9 mouse cellular contexts compared by ENCODE assay signal in genomic region chr4:134288397-134289256, GRCm38 (mm10). TPM values are rescaled to one million over a fixed set of nuclear protein-coding genes. Genes with fewer than 3 reads are reported as not detected.
A peak's percentile ranks its signal among the peaks of the same experiment; 100 is the strongest.
DNase-seq lines count a peak whose midpoint lies in the region; ATAC-seq and TF ChIP-seq lines count a peak whose summit lies in the region.
"Had no signal": no experiment of that assay in that cellular context is flagged by ENCODE, and none has a peak within 500 bp of the region (broad histone marks: within the 10 kb centered on the region; RNA-seq: fewer than 3 reads in every experiment).

No protein-coding gene starts in this region.

- 52% methylated on average over 11 of the region's 11 CpGs for WGBS in forebrain, postnatal 0 days
- 31% methylated on average over 11 of the region's 11 CpGs for WGBS in liver, embryonic 13.5 days (ENCODE audit: insufficient replicate concordance)
- WGBS in stomach, postnatal 0 days = 20% methylated on average over 11 of the region's 11 CpGs

- H3K9me3 ChIP-seq in G1E (replicated peaks) = no peaks in the 10 kb centered on the region
- H3K9me3 ChIP-seq in forebrain, postnatal 0 days (ENCODE audit: low read length) = no peaks in the 10 kb centered on the region
- no peaks in the 10 kb centered on the region for H3K9me3 ChIP-seq in liver, embryonic 13.5 days (replicated peaks)
- no peaks in the 10 kb centered on the region for H3K9me3 ChIP-seq in stomach, postnatal 0 days (ENCODE audit: control insufficient read depth, low read length)

- peaks cover 45% of the 10 kb centered on the region for H3K4me1 ChIP-seq in G1E (ENCODE audit: insufficient read depth, low read depth, low read length)
- H3K4me1 ChIP-seq in forebrain, postnatal 0 days (ENCODE audit: insufficient read depth) = peaks cover 12% of the 10 kb centered on the region; the same call in 1 of the 2 replicates
- peaks cover 47% of the 10 kb centered on the region for H3K4me1 ChIP-seq in liver, embryonic 13.5 days (replicated peaks)
- 0 out of 2 replicates have a peak, but pooled peaks cover 3% of the 10 kb centered on the region for H3K4me1 ChIP-seq in stomach, postnatal 0 days (replicated peaks; ENCODE audit: control insufficient read depth, insufficient read depth)

- no peak for ATAC-seq in cerebellum, adult (ENCODE audit: insufficient number of reproducible peaks, low FRiP score, low TSS enrichment)
- no peak for ATAC-seq in G1E (ENCODE audit: extremely low read depth, insufficient number of reproducible peaks, low FRiP score, poor library complexity, severe bottlenecking)
- ATAC-seq in forebrain, postnatal 0 days = no peak
- no peak for ATAC-seq in liver, embryonic 13.5 days (ENCODE audit: low read depth)
- no peak for ATAC-seq in stomach, postnatal 0 days (ENCODE audit: low FRiP score, low TSS enrichment)

- H3K36me3 ChIP-seq in G1E (replicated peaks) = peaks cover 22% of the 10 kb centered on the region
- peaks cover 7% of the 10 kb centered on the region; the same call in 1 of the 2 replicates for H3K36me3 ChIP-seq in forebrain, postnatal 0 days (ENCODE audit: insufficient read depth)
- H3K36me3 ChIP-seq in liver, embryonic 13.5 days = peaks cover 11% of the 10 kb centered on the region
- no peaks in the 10 kb centered on the region for H3K36me3 ChIP-seq in stomach, postnatal 0 days (ENCODE audit: control insufficient read depth, insufficient read depth, low read length)

- TF ChIP-seq CTCF in G1E (IDR thresholded peaks at IDR 0.05; ENCODE audit: low read depth, low read length) = no peak
- no peak for TF ChIP-seq CTCF in forebrain, postnatal 0 days (IDR thresholded peaks at IDR 0.05; ENCODE audit: low read depth)
- no peak for TF ChIP-seq CTCF in stomach, postnatal 0 days (IDR thresholded peaks at IDR 0.05; ENCODE audit: low read depth)

- DNase-seq in cerebellum, adult 9-10 months = peak; percentile 24
- DNase-seq in G1E (ENCODE audit: low spot score) = no peak
- no peak for DNase-seq in forebrain, postnatal 0 days
- DNase-seq in liver, embryonic 13.5 days = no peak
- no peak for DNase-seq in stomach, postnatal 0 days (ENCODE audit: low spot score)
- DNase-seq in frontal cortex, postnatal 25 days (ENCODE audit: low spot score in 2 of 2) = no peak
- no peak for DNase-seq in adrenal gland, adult 18-20 months (ENCODE audit: low spot score in 2 of 2)

- no peak for TF ChIP-seq EP300 in stomach, postnatal 0 days (optimal IDR thresholded peaks at IDR 0.05)

- H3K4me3 ChIP-seq in G1E (ENCODE audit: low read depth, low read length) = peak overlapping the region; percentile 98
- H3K4me3 ChIP-seq in forebrain, postnatal 0 days (ENCODE audit: low read depth, low read length) = peak overlapping the region; percentile 89
- H3K4me3 ChIP-seq in liver, embryonic 13.5 days (replicated peaks) = peak overlapping the region; percentile 100
- H3K4me3 ChIP-seq in stomach, postnatal 0 days (ENCODE audit: low read depth, low read length) = peak overlapping the region; percentile 95; the same call in 1 of the 2 replicates

- H3K27me3 ChIP-seq in G1E (ENCODE audit: insufficient read depth, low read length) = peaks cover 10% of the 10 kb centered on the region
- H3K27me3 ChIP-seq in forebrain, postnatal 0 days (ENCODE audit: insufficient read depth, low read length) = no peaks in the 10 kb centered on the region
- H3K27me3 ChIP-seq in liver, embryonic 13.5 days = peaks cover 13% of the 10 kb centered on the region
- no peaks in the 10 kb centered on the region for H3K27me3 ChIP-seq in stomach, postnatal 0 days (ENCODE audit: control insufficient read depth, insufficient read depth, low read length)

- H3K9ac ChIP-seq in forebrain, postnatal 0 days = peak overlapping the region; percentile 99
- peak overlapping the region; percentile 97 for H3K9ac ChIP-seq in liver, embryonic 13.5 days
- H3K9ac ChIP-seq in stomach, postnatal 0 days (ENCODE audit: low read length) = peak overlapping the region; percentile 97

- peak overlapping the region; percentile 83 for H3K4me2 ChIP-seq in forebrain, postnatal 0 days (ENCODE audit: low read depth)
- H3K4me2 ChIP-seq in liver, embryonic 13.5 days = peak overlapping the region; percentile 94
- H3K4me2 ChIP-seq in stomach, postnatal 0 days (replicated peaks; ENCODE audit: low read depth) = peak overlapping the region; percentile 82

- peak overlapping the region; percentile 100 for H3K27ac ChIP-seq in forebrain, postnatal 0 days (ENCODE audit: low read depth, low read length)
- peak overlapping the region; percentile 99 for H3K27ac ChIP-seq in liver, embryonic 13.5 days
- H3K27ac ChIP-seq in stomach, postnatal 0 days (replicated peaks) = no peak overlapping the region; the same call in 1 of the 2 replicates

RNA-seq across cellular contexts. Expression of gene Pdik1l, which starts 0.9 kb away (rescaled TPM):
- total RNA-seq in G1E (2014; fragmentation: Nextera tagmentation) (40.5 and 42.9 TPM in 2 replicates), G1E (2017) (43.3 and 53.2 TPM in 2 replicates)
- 3.2 and 4.0 TPM in 2 replicates for polyA plus RNA-seq in G1E (2012)
- total RNA-seq in forebrain, postnatal 0 days (2014; rRNA removed) = 42.2 and 43.8 TPM in 2 replicates
- polyA plus RNA-seq in forebrain, postnatal 0 days (2015; fragmentation: Nextera tagmentation; extraction: Ambion mirVana) = 21.7 and 28.9 TPM in 2 replicates
- polyA plus RNA-seq in liver, embryonic 13.5 days (2015; fragmentation: Nextera tagmentation; extraction: Ambion mirVana) = 12.3 and 15.7 TPM in 2 replicates
- polyA plus RNA-seq in stomach, postnatal 0 days (2015; fragmentation: Nextera tagmentation; extraction: Ambion mirVana) = 8.3 and 8.4 TPM in 2 replicates
- total RNA-seq in adrenal gland, adult 18-20 months (2021) = 10 to 100 TPM; 14.0 to 22.5 TPM

RNA-seq across cellular contexts. Expression of gene Trim63, which starts 26.3 kb away (rescaled TPM):
- total RNA-seq in G1E (2014; fragmentation: Nextera tagmentation) (not detected in 2 replicates), G1E (2017) (not detected in 2 replicates)
- polyA plus RNA-seq in G1E (2012) = not detected in 2 replicates
- total RNA-seq in forebrain, postnatal 0 days (2014; rRNA removed) = 1.3 and 1.5 TPM in 2 replicates
- polyA plus RNA-seq in forebrain, postnatal 0 days (2015; fragmentation: Nextera tagmentation; extraction: Ambion mirVana) = 0.18 and 0.31 TPM in 2 replicates
- 0.14 and 0.24 TPM in 2 replicates for polyA plus RNA-seq in liver, embryonic 13.5 days (2015; fragmentation: Nextera tagmentation; extraction: Ambion mirVana)
- polyA plus RNA-seq in stomach, postnatal 0 days (2015; fragmentation: Nextera tagmentation; extraction: Ambion mirVana) = 0.07 and 0.13 TPM in 2 replicates
- under 1 TPM in 1 of 2 experiments, not detected in 1; 0.32 TPM for total RNA-seq in adrenal gland, adult 18-20 months (2021)
- total RNA-seq: hematopoietic stem cell, adult 5-6 weeks had no signal

RNA-seq across cellular contexts. Expression of gene Grrp1, which starts 34.7 kb away (rescaled TPM):
- total RNA-seq in G1E (2014; fragmentation: Nextera tagmentation) (not detected in 2 replicates), G1E (2017) (not detected in 2 replicates)
- polyA plus RNA-seq in G1E (2012) = not detected in 2 replicates
- total RNA-seq in forebrain, postnatal 0 days (2014; rRNA removed) = 14.2 and 18.3 TPM in 2 replicates
- 18.3 and 20.0 TPM in 2 replicates for polyA plus RNA-seq in forebrain, postnatal 0 days (2015; fragmentation: Nextera tagmentation; extraction: Ambion mirVana)
- 0.61 and 0.83 TPM in 2 replicates for polyA plus RNA-seq in liver, embryonic 13.5 days (2015; fragmentation: Nextera tagmentation; extraction: Ambion mirVana)
- polyA plus RNA-seq in stomach, postnatal 0 days (2015; fragmentation: Nextera tagmentation; extraction: Ambion mirVana) = 3.7 and 4.2 TPM in 2 replicates
- 10 to 100 TPM in 1 of 2 experiments, 1 to 10 TPM in 1; 9.3 to 10.0 TPM for total RNA-seq in adrenal gland, adult 18-20 months (2021)

RNA-seq across cellular contexts. Expression of gene Gm30191, which starts 41.9 kb away (rescaled TPM):
- total RNA-seq in G1E (2014; fragmentation: Nextera tagmentation) (not detected in 2 replicates), G1E (2017) (not detected in 2 replicates)
- not detected in 2 replicates for polyA plus RNA-seq in G1E (2012)
- total RNA-seq in forebrain, postnatal 0 days (2014; rRNA removed) = not detected in 2 replicates
- polyA plus RNA-seq in forebrain, postnatal 0 days (2015; fragmentation: Nextera tagmentation; extraction: Ambion mirVana) = 0.25 TPM in 1 of 2 replicates, not detected in the other
- polyA plus RNA-seq in liver, embryonic 13.5 days (2015; fragmentation: Nextera tagmentation; extraction: Ambion mirVana) = not detected in 2 replicates
- not detected in 2 replicates for polyA plus RNA-seq in stomach, postnatal 0 days (2015; fragmentation: Nextera tagmentation; extraction: Ambion mirVana)
- not detected for total RNA-seq in adrenal gland, adult 18-20 months (2021)
- total RNA-seq: hematopoietic stem cell, adult 5-6 weeks had no signal

RNA-seq across cellular contexts. Expression of gene Zfp593, which starts 43.2 kb away (rescaled TPM):
- 9.0 and 10.2 TPM in 2 replicates for total RNA-seq in G1E (2014; fragmentation: Nextera tagmentation)
- 9.8 and 10.7 TPM in 2 replicates for total RNA-seq in G1E (2017)
- polyA plus RNA-seq in G1E (2012) = 41.8 and 52.9 TPM in 2 replicates
- total RNA-seq in forebrain, postnatal 0 days (2014; rRNA removed) = 11.6 and 12.7 TPM in 2 replicates
- polyA plus RNA-seq in forebrain, postnatal 0 days (2015; fragmentation: Nextera tagmentation; extraction: Ambion mirVana) = 13.8 and 15.0 TPM in 2 replicates
- polyA plus RNA-seq in liver, embryonic 13.5 days (2015; fragmentation: Nextera tagmentation; extraction: Ambion mirVana) = 10.6 and 11.3 TPM in 2 replicates
- 12.1 and 12.6 TPM in 2 replicates for polyA plus RNA-seq in stomach, postnatal 0 days (2015; fragmentation: Nextera tagmentation; extraction: Ambion mirVana)
- 10 to 100 TPM; 10.5 to 10.8 TPM for total RNA-seq in adrenal gland, adult 18-20 months (2021)
